Mouse (Mus musculus) myocyte (in vitro differentiated cells): ENCODE results near the gene Actr6. TPM values are rescaled to one million over a fixed set of nuclear protein-coding genes. Genes with fewer than 3 reads are reported as not detected.

Experiments
- H3K27me3 ChIP-seq: one replicate; pipeline ENCODE4 v1.6.1; 2011; ENCODE audit not compliant: control insufficient read depth, insufficient read depth, insufficient read length
- H3K36me3 ChIP-seq: one replicate; pipeline ENCODE4 v1.6.1; 2011; ENCODE audit not compliant: control insufficient read depth, insufficient read depth
- H3K4me2 ChIP-seq: one replicate; pipeline ENCODE4 v1.6.1; 2011; ENCODE audit warnings: low read depth, control low read depth
- H3K4me3 ChIP-seq: one replicate; pipeline ENCODE4 v1.5.1; 2011; ENCODE audit warnings: mild to moderate bottlenecking, control low read depth, moderate library complexity
- H3K79me2 ChIP-seq: one replicate; pipeline ENCODE4 v1.6.1; 2011; ENCODE audit not compliant: control insufficient read depth, insufficient read depth
- H3ac ChIP-seq: one replicate; pipeline ENCODE4 v1.6.1; 2011; ENCODE audit not compliant: control insufficient read depth, insufficient read length
- CEBPB ChIP-seq: IDR thresholded peaks from 2 replicates; pipeline ENCODE4 v1.6.1; 2011; ENCODE audit warnings: mild to moderate bottlenecking, moderate library complexity; ENCODE audit not compliant: poor library complexity, insufficient read depth, severe bottlenecking
- E2F4 ChIP-seq: IDR thresholded peaks from one replicate; pipeline ENCODE4 v1.6.1; 2011; ENCODE audit warnings: mild to moderate bottlenecking, control low read depth, moderate library complexity; ENCODE audit not compliant: insufficient read depth
- MAX ChIP-seq: IDR thresholded peaks from one replicate; pipeline ENCODE4 v1.6.1; 2011; ENCODE audit warnings: low read depth, mild to moderate bottlenecking, control low read depth
- MYOD1 ChIP-seq, 3 experiments: IDR thresholded peaks; one replicate each; pipeline ENCODE4 v1.6.1; 2011; ENCODE audit warnings: control low read depth in 2 of 3, low read depth in 2 of 3, mild to moderate bottlenecking in 2 of 3, moderate library complexity in 1 of 3; ENCODE audit not compliant: insufficient read length in 2 of 3, control insufficient read depth in 1 of 3
- MYOG ChIP-seq, 3 experiments: IDR thresholded peaks; one replicate each; pipeline ENCODE4 v1.6.1; 2011; ENCODE audit warnings: control low read depth in 2 of 3, low read depth in 2 of 3, mild to moderate bottlenecking in 2 of 3; ENCODE audit not compliant: insufficient read length in 2 of 3, control insufficient read depth in 1 of 3, insufficient read depth in 1 of 3
- POLR2A ChIP-seq: IDR thresholded peaks from one replicate; pipeline ENCODE4 v1.6.1; 2011; ENCODE audit warnings: low read depth, mild to moderate bottlenecking, control low read depth, moderate library complexity; ENCODE audit not compliant: insufficient read length
- POLR2AphosphoS2 ChIP-seq: IDR thresholded peaks from one replicate; pipeline ENCODE4 v1.6.1; 2011; ENCODE audit warnings: low read depth, control low read depth; ENCODE audit not compliant: insufficient read length
- REST ChIP-seq: IDR thresholded peaks from one replicate; pipeline ENCODE4 v1.6.1; 2011; ENCODE audit warnings: mild to moderate bottlenecking, control low read depth, moderate library complexity; ENCODE audit not compliant: insufficient read depth, insufficient read length
- SRF ChIP-seq: IDR thresholded peaks from one replicate; pipeline ENCODE4 v1.6.1; 2011; ENCODE audit warnings: low read depth; ENCODE audit not compliant: control insufficient read depth, insufficient read length
- TCF12 ChIP-seq: IDR thresholded peaks from one replicate; pipeline ENCODE4 v1.6.1; 2011; ENCODE audit warnings: mild to moderate bottlenecking, control low read depth; ENCODE audit not compliant: poor library complexity, insufficient read depth, severe bottlenecking
- TCF3 ChIP-seq: IDR thresholded peaks from one replicate; pipeline ENCODE4 v1.6.1; 2011; ENCODE audit warnings: low read depth, control low read depth; ENCODE audit not compliant: insufficient read length
- USF1 ChIP-seq: IDR thresholded peaks from one replicate; pipeline ENCODE4 v1.6.1; 2011; ENCODE audit warnings: low read depth, mild to moderate bottlenecking, control low read depth, moderate library complexity
- polyA plus RNA-seq: library from polyadenylated mRNA; unstranded; fragments of >200 nt; fragmentation: generic; extraction: Trizol; gene quantifications from one replicate; pipeline ENCODE4 v1.2.1, GENCODE M21; 2012; ENCODE audit warnings: missing spikeins

Gene Actr6
- polyA plus RNA-seq, 1 experiment = 4.5 TPM

DNA sequence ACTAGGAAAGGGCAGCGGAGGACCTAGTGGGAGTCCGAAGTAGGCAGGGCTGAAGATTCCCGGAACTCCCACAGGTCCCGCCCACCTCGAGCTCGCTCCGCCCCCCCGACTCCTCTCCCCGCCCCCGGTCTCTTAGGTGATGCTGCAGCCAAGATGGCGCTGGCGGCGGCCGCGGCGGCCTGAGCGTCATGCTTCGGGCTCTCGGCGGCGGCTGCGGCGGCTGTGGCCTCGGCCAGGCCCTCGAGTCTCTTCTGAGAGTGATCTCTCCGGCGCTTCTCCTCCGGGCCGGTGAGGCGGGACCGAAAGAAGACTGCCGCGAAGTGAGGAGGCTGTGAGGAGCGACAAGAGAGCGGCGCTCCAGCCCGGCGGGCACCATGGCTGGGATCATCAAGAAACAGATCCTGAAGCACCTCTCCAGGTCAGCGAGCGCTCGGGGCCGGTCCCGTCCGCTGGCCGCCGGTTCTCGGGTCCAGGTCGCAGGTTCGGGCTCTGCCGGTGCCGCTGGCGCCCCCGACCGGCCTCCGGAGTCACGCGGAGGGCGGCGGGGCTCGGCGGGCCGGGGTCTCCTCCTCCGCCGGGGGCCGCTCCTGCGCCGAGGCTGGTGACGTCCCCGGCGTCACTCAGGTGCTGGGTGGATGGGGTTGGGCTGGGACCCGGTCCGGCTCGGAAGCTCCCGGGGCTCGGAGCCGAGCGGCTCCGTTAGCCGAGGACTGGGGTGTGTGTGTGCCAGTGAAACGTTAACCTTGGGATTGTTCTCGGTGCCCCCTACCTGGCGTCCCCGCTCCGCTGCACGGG lies 13.0 kb upstream of the Actr6 start, which contains the start of gene Uhrf1bp1l:
Uhrf1bp1l (plus strand) TSS at position 121 of the 795 bp plus-strand sequence.
- Histone ChIP-seq H3K27me3 (no peaks in the 10 kb centered on the region), H3K79me2 (peaks cover 48% of the 10 kb centered on the region), H3ac (peak within 1 kb of the TSS; percentile 82), H3K4me3 (peak within 1 kb of the TSS; percentile 85), H3K36me3 (no peaks in the 10 kb centered on the region), H3K4me2 (peak within 1 kb of the TSS; percentile 78)
- peak; percentile 36 for TF ChIP-seq SRF
- TF ChIP-seq POLR2A = peak; percentile 90
- no peak for TF ChIP-seq MYOG (IDR thresholded peaks at IDR 0.05; ENCODE audit: control insufficient read depth in 1 of 3, insufficient read depth in 1 of 3, insufficient read length in 2 of 3, low read depth in 2 of 3)
- TF ChIP-seq POLR2AphosphoS2 = peak; percentile 73

DNA sequence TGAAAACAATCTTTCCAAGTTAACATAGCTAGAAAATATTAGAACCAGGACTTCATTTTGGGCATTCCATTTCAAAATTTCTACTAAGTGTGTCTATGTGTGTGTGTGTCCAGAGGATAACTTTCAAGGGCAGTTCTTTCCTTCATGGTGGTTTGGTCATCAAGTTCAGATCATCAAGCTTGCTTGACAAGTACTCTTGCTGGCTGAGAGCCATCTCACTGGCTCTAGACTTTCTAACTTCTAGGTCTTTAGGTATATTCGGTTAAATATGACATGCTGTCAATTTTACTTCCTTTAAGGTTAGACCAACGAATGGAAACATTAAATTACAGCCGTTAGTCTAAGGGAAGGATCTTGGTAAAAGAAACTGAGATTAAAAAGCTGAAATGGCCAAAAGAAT lies 12.2 kb upstream of the Actr6 start:
- no peaks in the 10 kb centered on the region for H3K36me3 ChIP-seq
- peak overlapping the region; percentile 82 for H3ac ChIP-seq
- peak overlapping the region; percentile 85 for H3K4me3 ChIP-seq
- H3K27me3 ChIP-seq = no peaks in the 10 kb centered on the region
- peak overlapping the region; percentile 76 for H3K4me2 ChIP-seq
- peaks cover 41% of the 10 kb centered on the region for H3K79me2 ChIP-seq
- no peak for TF ChIP-seq REST
- no peak for TF ChIP-seq POLR2A
- TF ChIP-seq USF1 = no peak

DNA sequence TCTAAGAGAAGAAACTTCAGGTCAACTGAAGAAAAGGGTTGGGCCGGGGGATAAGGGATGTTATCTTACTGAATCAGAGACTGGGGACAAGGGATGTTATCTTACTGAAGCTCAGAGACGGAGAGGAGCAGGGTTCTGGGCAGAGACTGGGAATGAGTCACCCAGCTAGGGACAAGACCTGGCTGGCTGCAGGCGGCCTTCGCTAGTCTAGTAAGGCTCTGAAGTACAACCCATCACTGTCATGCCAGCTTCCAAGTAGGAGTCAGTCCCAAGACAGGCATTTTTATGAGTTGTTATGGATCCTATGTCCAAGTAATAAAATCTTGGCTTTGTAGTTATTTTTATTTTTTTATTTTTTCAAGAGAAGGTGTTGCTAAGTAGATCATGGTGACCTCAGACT lies 11.2 kb upstream of the Actr6 start:
- no peaks in the 10 kb centered on the region for H3K27me3 ChIP-seq
- H3K36me3 ChIP-seq = no peaks in the 10 kb centered on the region
- no peak overlapping the region for H3ac ChIP-seq
- TF ChIP-seq REST (no peak), SRF (no peak), USF1 (no peak), MYOD1 (IDR thresholded peaks at IDR 0.05; ENCODE audit: control insufficient read depth in 1 of 3, insufficient read length in 2 of 3, low read depth in 2 of 3) (no peak), CEBPB (no peak), E2F4 (no peak), POLR2AphosphoS2 (no peak), POLR2A (no peak), TCF3 (no peak), MYOG (IDR thresholded peaks at IDR 0.05; ENCODE audit: control insufficient read depth in 1 of 3, insufficient read depth in 1 of 3, insufficient read length in 2 of 3, low read depth in 2 of 3) (no peak), TCF12 (no peak), MAX (no peak)
- H3K4me3 ChIP-seq = no peak overlapping the region
- peaks cover 30% of the 10 kb centered on the region for H3K79me2 ChIP-seq
- no peak overlapping the region for H3K4me2 ChIP-seq

DNA sequence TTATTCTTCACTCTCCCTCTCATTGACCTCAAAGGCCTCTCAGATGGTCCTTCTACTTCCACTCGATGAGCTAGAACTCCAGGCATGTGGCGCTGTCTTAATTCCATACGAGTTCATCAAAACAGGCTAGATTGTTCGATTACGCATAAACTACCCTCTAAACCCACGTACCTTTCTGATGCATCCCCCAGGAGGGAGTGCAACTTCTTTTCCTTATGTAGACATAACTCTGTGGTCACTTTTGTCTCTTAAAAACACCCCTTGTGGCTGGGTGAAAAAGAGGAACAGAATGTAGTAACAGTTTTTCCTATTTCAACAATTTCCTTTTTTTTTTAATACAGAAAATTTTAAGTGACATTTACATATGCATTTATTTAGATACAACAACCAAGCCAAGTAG lies 8.9 kb upstream of the Actr6 start:
- Histone ChIP-seq H3K4me3 (no peak overlapping the region), H3K79me2 (peaks cover 8% of the 10 kb centered on the region), H3K27me3 (no peaks in the 10 kb centered on the region), H3K4me2 (no peak overlapping the region), H3ac (no peak overlapping the region), H3K36me3 (no peaks in the 10 kb centered on the region)
- no peak for TF ChIP-seq MYOD1 (IDR thresholded peaks at IDR 0.05; ENCODE audit: control insufficient read depth in 1 of 3, insufficient read length in 2 of 3, low read depth in 2 of 3)
- TF ChIP-seq SRF = no peak
- TF ChIP-seq REST = no peak
- no peak for TF ChIP-seq TCF12

DNA sequence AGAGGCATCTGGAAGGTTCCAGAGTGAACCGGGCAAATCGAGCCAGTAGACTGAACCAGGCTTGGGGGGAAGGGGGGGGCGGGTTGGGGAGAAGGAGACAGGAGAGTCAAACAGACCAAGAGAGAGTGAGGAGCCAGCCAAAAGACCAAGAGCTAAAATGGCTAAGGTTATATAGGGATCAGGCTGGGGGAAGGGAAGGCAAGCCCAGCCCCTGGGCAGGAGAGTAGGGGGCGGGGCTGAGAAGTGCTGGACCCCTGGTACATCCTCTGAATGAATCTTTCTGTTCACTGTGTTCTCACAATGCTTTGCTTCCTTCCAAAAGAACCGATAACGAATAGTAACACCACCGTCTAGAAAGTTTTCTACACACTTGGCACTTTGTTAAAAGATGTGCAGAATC lies 7.6 kb upstream of the Actr6 start:
- TF ChIP-seq SRF (no peak), TCF3 (no peak), POLR2AphosphoS2 (no peak), TCF12 (no peak), POLR2A (no peak), CEBPB (no peak), REST (no peak), E2F4 (no peak), MAX (no peak), USF1 (no peak), MYOG (IDR thresholded peaks at IDR 0.05; ENCODE audit: control insufficient read depth in 1 of 3, insufficient read depth in 1 of 3, insufficient read length in 2 of 3, low read depth in 2 of 3) (no peak), MYOD1 (IDR thresholded peaks at IDR 0.05; ENCODE audit: control insufficient read depth in 1 of 3, insufficient read length in 2 of 3, low read depth in 2 of 3) (no peak)
- H3K4me3 ChIP-seq = no peak overlapping the region
- no peaks in the 10 kb centered on the region for H3K36me3 ChIP-seq
- no peak overlapping the region for H3K4me2 ChIP-seq
- H3K27me3 ChIP-seq = no peaks in the 10 kb centered on the region
- no peaks in the 10 kb centered on the region for H3K79me2 ChIP-seq
- H3ac ChIP-seq = no peak overlapping the region
